Mouse (Mus musculus): ENCODE measurements around the gene Galnt6.

The Galnt6 gene

DNA sequence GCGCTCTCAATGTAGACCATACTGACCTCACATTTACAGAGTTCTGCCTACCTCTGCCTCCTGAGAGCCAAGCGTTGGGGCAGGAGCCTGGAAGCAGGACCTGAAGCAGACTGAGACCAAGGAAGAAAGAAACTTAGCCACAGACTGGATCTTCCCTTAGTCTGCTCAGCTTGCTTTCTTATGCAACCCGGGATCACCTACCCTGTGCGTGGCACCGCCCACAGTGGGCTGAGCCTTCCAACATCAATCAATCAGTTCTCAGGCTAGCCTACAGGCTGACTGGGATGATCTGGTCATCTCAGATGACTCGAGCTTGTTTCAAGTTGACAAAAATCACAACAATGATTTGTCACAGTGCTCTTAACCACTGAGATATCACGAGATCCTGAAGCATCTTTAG, 24.9 kb upstream of the Galnt6 start:
- DNase-seq (ENCODE audit: low spot score in 2 of 2), result no peak

DNA sequence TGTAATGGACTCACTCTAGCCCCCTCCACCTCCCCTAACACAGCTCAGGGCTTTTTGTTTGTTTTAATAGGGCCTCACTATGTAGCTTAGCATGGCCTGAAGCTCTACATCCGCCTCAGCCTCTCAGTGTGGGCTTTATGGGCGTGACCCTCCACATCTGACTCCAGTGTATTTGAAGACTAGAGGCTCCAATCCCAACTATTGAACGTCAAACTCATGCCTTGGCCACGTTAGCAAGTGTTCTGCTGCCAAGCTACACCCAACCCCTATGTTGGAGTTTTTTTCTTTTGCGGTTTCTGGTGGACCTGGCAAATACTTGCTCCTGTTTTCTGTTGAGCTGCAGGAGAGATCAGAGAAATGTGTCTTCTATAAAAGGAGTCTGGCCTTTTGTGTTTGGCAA, 23.9 kb upstream of the Galnt6 start:
- no peak for DNase-seq (ENCODE audit: low spot score in 2 of 2)

DNA sequence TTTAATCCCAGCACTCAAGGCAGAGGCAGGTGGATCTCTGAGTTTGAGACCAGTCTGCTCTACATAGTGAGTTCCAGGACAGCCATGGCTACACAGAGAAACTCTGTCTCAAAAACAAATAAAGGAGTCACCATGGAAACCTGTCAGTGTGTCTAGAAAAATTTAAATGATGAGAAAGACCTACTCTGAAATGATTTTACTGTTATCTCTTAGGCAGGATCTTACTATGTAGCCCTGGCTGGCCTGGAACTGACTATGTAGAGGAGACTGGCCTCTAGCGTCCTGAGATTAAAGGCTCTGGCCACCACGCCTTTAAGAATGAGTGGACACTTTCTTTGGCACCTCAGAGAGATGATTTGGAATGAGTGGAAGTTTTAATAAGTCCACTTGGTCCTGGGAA, 23.3 kb upstream of the Galnt6 start:
- no peak for DNase-seq (ENCODE audit: low spot score in 2 of 2)

DNA sequence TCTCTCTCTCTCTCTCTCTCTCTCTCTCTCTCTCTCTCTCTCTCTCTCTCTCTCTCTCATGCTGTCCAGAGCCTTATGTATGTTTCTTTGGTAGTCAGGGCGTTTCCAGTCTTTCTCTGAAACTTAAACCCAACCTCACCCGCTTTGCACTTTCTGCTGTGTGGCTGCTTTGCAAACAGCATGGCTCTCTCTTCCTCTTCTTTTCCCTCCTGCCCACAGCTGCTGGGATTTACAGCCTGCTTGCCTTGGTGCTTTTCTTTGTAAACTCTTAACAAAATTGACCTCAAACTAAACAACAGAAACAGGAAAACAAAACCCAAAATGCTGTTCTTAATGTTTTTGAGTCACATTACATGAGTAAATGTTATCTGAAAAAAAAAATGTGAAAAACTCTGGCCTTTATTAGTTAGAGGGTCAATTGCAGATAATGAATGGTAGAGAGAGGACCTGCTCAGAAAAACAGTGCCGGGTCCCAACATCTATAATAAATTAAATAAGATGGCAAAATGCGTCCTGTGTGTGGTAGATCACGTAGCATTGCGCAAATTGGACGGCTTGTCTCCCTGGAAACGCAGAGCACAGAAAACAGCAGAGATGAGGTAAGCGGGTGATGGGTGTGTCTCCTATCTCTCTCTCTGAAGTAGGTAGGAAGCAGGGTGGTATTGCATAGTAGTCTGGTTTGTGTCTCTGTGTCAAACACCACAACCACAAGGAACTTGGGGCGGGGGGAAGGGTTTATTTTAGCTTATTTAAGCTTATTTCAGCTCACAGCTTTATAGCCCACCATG, 20.8 kb upstream of the Galnt6 start:
- no peak for DNase-seq (ENCODE audit: low spot score in 2 of 2)

- DNase-seq (ENCODE audit: low spot score in 2 of 2), result no peak
These were observed 19.4 kb upstream of the Galnt6 start for GRCm38 (mm10) chr15:100748584-100748983.

- no peak for DNase-seq (ENCODE audit: low spot score in 2 of 2)
These were observed 18.2 kb upstream of the Galnt6 start for GRCm38 (mm10) chr15:100747121-100747963.

DNA sequence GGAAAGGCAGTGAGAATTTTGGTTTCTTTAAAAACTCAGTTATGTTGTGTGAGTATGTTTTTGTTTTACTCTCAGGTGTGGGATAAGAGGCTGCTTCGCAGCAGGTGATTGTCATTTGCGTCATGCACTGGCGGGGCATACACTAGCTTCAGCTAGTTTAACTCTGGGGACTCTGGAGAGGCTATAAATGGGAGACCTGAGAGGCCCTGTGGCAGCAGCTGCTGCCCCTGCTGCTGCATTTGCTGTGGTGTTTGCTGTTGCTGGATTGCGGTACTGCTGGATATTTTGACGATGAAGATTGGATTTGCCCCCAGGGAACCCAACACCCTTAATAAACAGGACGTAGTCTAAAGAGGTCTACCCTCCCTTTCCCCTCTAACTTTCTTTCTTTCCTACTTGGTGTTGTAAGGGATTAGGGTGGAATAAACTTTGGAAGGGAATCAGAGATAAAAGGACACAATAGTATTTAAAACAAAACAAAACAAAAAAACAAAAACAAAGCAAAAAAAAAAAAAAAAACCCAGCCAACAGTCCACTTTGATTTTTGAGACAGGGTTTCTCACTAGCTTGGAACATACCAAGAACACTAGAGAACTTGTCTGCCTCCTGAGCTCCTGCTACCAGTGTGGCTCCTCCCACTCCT, 17.4 kb upstream of the Galnt6 start:
- no peak for DNase-seq (ENCODE audit: low spot score in 2 of 2)

GRCm38 (mm10) chr15:100743238-100743637, 14.1 kb upstream of the Galnt6 start:
- DNase-seq (ENCODE audit: low spot score in 2 of 2), result no peak

- DNase-seq (ENCODE audit: low spot score in 2 of 2), result no peak
These were observed 10.3 kb upstream of the Galnt6 start for GRCm38 (mm10) chr15:100739442-100739841.

GRCm38 (mm10) chr15:100738351-100738781, 9.2 kb upstream of the Galnt6 start:
- no peak for DNase-seq (ENCODE audit: low spot score in 2 of 2)

DNA sequence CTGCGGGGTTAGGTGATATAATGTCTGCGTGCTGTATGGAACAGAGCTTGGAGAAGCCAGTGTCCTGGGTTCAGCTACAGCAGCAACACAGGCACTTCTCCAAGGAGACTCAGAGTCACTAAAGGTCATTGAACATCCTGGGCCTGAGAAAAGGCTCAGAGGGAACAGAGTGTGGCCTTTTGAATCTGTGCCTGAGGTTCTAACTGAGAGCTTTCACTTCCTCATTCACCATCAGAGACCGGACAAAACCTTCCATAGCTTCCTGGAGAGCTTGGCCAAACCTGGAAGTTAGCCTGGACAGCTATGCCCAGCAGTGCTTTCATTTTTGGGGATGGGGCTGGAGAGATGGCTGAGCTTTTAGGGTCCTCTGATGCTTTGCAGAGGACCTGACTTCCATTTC, 8.5 kb upstream of the Galnt6 start:
- no peak for DNase-seq (ENCODE audit: low spot score in 2 of 2)

DNA sequence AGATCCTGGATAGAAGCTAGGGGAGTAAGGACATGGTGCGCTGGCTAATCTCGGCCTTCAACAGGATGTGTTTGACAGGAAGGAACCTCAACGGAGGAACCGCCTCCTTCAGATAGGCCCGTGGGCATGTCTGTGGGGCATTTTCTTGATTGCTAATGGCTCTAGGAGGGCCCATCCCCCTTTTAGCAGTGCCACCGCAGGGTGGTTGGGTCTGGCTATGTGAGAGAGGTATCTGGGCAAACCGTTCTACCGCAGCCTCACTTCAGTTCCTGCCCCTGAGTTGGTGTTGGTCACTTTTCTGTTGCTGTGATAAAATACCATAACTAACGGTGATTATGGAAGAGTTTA, 6.8 kb upstream of the Galnt6 start:
- DNase-seq (ENCODE audit: low spot score in 2 of 2), result no peak

GRCm38 (mm10) chr15:100735095-100735952, 6.1 kb upstream of the Galnt6 start:
- no peak for DNase-seq (ENCODE audit: low spot score in 2 of 2)

GRCm38 (mm10) chr15:100732580-100732979, 3.4 kb upstream of the Galnt6 start:
- DNase-seq (ENCODE audit: low spot score in 2 of 2), result no peak

DNA sequence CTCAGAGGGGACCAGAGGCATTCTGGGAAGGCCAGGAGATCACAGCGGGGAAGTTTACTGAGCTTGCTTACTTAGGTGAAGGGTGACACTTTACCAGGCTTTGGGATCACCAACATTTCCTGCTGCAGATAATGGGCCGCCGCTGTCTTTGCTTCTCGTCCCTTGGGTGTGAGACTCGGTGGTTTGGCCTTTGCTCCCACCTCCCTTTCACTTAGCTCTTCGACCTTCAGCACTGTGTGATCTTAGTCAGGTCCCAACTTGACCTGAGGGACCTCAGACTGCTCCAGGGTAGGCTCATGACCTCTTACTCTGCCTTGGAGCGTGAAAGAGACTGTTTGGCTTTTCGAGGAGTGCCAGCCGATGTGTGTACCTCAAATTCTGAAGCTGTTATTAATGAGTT, 1.9 kb upstream of the Galnt6 start:
- no peak for DNase-seq (ENCODE audit: low spot score in 2 of 2)

DNA sequence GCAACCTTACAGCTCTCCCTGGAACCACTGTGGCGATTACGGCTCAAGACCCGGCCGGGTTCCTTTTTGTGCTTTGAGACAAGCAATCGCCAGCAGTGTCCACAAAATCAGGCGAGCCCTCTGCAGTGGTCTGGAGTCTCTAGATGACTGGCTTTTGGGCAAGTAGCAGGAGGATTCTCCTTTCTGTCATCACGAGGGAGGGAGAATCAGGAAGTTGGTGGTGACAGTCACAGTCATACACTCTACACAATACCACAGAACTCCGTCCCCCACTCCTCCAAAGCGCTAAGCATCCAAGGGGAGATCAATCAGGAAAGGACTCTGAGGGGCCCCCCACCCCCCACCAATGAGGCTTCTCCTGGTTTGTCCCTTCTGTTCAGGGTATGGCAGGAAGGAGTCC, 590 bp downstream of the Galnt6 start:
- no peak for DNase-seq (ENCODE audit: low spot score in 2 of 2)

DNA sequence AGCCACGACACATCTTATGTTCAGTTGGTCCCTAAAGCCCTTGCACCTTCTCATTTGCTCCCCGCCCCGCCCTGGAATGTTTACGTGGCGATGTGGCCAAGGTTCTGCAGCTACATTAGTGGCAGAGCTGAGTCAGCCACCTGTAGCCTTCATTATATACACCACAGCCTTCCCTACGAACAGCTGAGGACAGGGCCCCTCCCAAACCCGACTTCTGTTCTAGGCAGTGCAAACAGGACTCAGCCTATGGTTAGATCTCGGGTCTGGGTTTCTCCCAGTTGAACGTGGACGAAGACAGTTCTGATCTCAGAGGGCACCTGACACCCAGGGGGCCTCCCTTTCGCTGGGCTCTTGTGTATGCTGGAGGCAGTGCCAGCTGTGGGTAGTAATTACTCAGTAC, 1.3 kb downstream of the Galnt6 start:
- peak in 1 of 2 experiments; percentile 40 for DNase-seq (ENCODE audit: low spot score in 2 of 2)

- DNase-seq (ENCODE audit: low spot score in 2 of 2), result no peak
These were observed 2.5 kb downstream of the Galnt6 start for GRCm38 (mm10) chr15:100726721-100727120.

DNA sequence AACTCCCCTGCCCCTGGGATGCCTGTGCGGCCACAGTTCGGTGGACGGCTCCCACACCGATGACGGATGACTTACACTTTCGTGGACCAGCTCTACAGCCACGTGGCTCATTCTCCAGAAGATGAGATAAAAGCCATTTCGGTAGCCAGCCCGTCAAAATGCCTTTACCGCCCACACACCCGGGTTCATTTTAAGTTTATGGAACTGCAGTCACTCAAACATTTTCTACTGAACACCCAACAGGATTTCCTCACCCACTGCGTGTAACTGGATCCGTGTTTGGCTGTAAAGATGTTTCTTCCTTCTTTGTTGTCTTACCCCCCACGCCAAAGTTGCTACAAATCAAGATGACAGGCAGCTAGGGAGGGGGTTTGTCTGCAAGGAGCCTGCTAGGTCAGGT, 5.7 kb downstream of the Galnt6 start:
- DNase-seq (ENCODE audit: low spot score in 2 of 2), result peak in 1 of 2 experiments; percentile 35

DNA sequence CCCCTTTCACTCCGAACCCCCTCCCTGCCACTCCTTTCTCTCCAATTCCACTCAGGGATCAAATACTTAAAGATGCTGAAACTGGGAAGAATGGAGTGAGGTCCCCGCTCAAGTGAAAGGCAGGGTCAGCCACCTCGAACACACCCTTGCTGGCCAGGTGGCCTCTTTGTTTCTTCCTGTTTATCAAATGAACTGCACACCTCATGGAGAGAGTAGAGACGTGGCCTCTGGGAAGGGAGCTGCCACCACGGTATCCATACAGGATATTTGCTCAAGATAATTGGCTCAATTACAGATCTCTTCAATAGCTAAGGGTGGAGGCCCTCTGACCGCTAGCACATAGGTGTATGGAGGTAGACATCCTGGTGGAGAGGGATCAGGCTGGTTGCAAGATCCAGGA, 6.6 kb downstream of the Galnt6 start:
- no peak for DNase-seq (ENCODE audit: low spot score in 2 of 2)

DNA sequence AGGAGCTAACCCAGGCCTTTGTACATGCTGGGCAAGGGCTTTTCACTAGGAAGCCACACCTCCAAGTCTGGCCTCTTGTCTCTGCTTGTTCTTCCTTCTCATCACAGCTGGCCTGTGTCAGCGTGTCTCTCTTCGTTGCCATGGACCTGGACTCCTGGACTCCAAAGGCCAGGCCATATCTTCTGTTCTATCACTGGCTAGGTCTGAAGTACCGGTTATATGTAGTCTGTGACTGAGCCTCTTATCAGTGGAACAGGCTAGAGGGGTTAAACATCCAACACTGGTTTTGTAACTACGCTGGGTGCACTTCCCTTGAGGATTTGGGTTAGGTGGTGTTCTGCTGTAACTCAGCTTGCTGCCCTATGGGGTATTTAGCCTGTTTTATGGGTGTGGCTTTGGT, 7.2 kb downstream of the Galnt6 start:
- peak; percentile 50 to 55 for DNase-seq (ENCODE audit: low spot score in 2 of 2)

- DNase-seq (ENCODE audit: low spot score in 2 of 2), result no peak
These were observed 7.7 kb downstream of the Galnt6 start for GRCm38 (mm10) chr15:100721445-100721844.

Measured in urinary bladder, postnatal 36 days (tissue).